Mouse (Mus musculus): ENCODE measurements at regions not wholly inside any gene's neighbourhood (a gene's known extent, or its start where the extent isn't known, plus 50 kb on each side); places are given as distances from the start of the nearest gene placed in this dataset.

- H3K27me3 ChIP-seq: no peaks in the 10 kb centered on the region
- H3K9ac ChIP-seq: no peak overlapping the region
- H3K9me3 ChIP-seq (replicated peaks): no peaks in the 10 kb centered on the region
- no peak overlapping the region for H3K4me3 ChIP-seq (replicated peaks)
- 41% methylated on average over 1 of the region's 1 CpGs for WGBS
- ATAC-seq (ENCODE audit: insufficient number of reproducible peaks, low FRiP score, low TSS enrichment, low read depth): no peak
- H3K36me3 ChIP-seq: no peaks in the 10 kb centered on the region
- no peak overlapping the region for H3K4me2 ChIP-seq (replicated peaks)
- no peaks in the 10 kb centered on the region for H3K4me1 ChIP-seq
- no peak overlapping the region for H3K27ac ChIP-seq (replicated peaks)
These were observed 480.2 kb downstream of the Rnf144b start for GRCm38 (mm10) chr13:47602646-47603045.

GRCm38 (mm10) chr13:47611439-47611838, 489.0 kb downstream of the Rnf144b start:
- Histone ChIP-seq H3K9me3 (replicated peaks) (no peaks in the 10 kb centered on the region), H3K4me3 (replicated peaks) (no peak overlapping the region), H3K27ac (replicated peaks) (no peak overlapping the region), H3K36me3 (no peaks in the 10 kb centered on the region), H3K9ac (no peak overlapping the region), H3K4me2 (replicated peaks) (no peak overlapping the region), H3K27me3 (no peaks in the 10 kb centered on the region), H3K4me1 (no peaks in the 10 kb centered on the region)
- 84% methylated on average over 4 of the region's 4 CpGs for WGBS
- no peak for ATAC-seq (ENCODE audit: insufficient number of reproducible peaks, low FRiP score, low TSS enrichment, low read depth)

GRCm38 (mm10) chr13:47636511-47637103, 514.2 kb downstream of the Rnf144b start:
- ATAC-seq (ENCODE audit: insufficient number of reproducible peaks, low FRiP score, low TSS enrichment, low read depth): no peak
- Histone ChIP-seq H3K27ac (replicated peaks) (no peak overlapping the region), H3K4me1 (no peaks in the 10 kb centered on the region), H3K4me2 (replicated peaks) (no peak overlapping the region), H3K36me3 (no peaks in the 10 kb centered on the region), H3K9me3 (replicated peaks) (no peaks in the 10 kb centered on the region), H3K27me3 (no peaks in the 10 kb centered on the region), H3K4me3 (replicated peaks) (no peak overlapping the region), H3K9ac (no peak overlapping the region)
- WGBS: 33% methylated on average over 8 of the region's 8 CpGs

- H3K9ac ChIP-seq: no peak overlapping the region
- no peak overlapping the region for H3K4me3 ChIP-seq (replicated peaks)
- H3K27me3 ChIP-seq: no peaks in the 10 kb centered on the region
- H3K27ac ChIP-seq (replicated peaks): no peak overlapping the region
- no peak overlapping the region for H3K4me2 ChIP-seq (replicated peaks)
- H3K4me1 ChIP-seq: no peaks in the 10 kb centered on the region
- no peak for ATAC-seq (ENCODE audit: insufficient number of reproducible peaks, low FRiP score, low TSS enrichment, low read depth)
- H3K36me3 ChIP-seq: no peaks in the 10 kb centered on the region
- no peaks in the 10 kb centered on the region for H3K9me3 ChIP-seq (replicated peaks)
- WGBS: 87% methylated on average over 10 of the region's 10 CpGs
These were observed 519.9 kb downstream of the Rnf144b start for GRCm38 (mm10) chr13:47642341-47642740.

- H3K27me3 ChIP-seq: no peaks in the 10 kb centered on the region
- no peak for ATAC-seq (ENCODE audit: insufficient number of reproducible peaks, low FRiP score, low TSS enrichment, low read depth)
- H3K4me2 ChIP-seq (replicated peaks): no peak overlapping the region
- H3K27ac ChIP-seq (replicated peaks): no peak overlapping the region
- H3K4me3 ChIP-seq (replicated peaks): no peak overlapping the region
- H3K9me3 ChIP-seq (replicated peaks): no peaks in the 10 kb centered on the region
- no peak overlapping the region for H3K9ac ChIP-seq
- no peaks in the 10 kb centered on the region for H3K36me3 ChIP-seq
- peaks cover 1% of the 10 kb centered on the region; the same call in 1 of the 2 replicates for H3K4me1 ChIP-seq
- 54% methylated on average over 10 of the region's 10 CpGs for WGBS
These were observed 522.6 kb downstream of the Rnf144b start for GRCm38 (mm10) chr13:47645081-47645480.

- Histone ChIP-seq H3K9ac (no peak overlapping the region), H3K36me3 (no peaks in the 10 kb centered on the region), H3K27ac (replicated peaks) (no peak overlapping the region), H3K4me2 (replicated peaks) (no peak overlapping the region), H3K4me3 (replicated peaks) (no peak overlapping the region), H3K9me3 (replicated peaks) (no peaks in the 10 kb centered on the region), H3K4me1 (peaks cover 2% of the 10 kb centered on the region; the same call in 1 of the 2 replicates), H3K27me3 (no peaks in the 10 kb centered on the region)
- WGBS: 53% methylated on average over 5 of the region's 5 CpGs
- ATAC-seq (ENCODE audit: insufficient number of reproducible peaks, low FRiP score, low TSS enrichment, low read depth): no peak
These were observed 525.2 kb downstream of the Rnf144b start for GRCm38 (mm10) chr13:47647693-47648092.

- H3K4me3 ChIP-seq (replicated peaks): peak overlapping the region; percentile 24
- no peaks in the 10 kb centered on the region for H3K27me3 ChIP-seq
- H3K4me1 ChIP-seq: peaks cover 2% of the 10 kb centered on the region; the same call in 1 of the 2 replicates
- H3K27ac ChIP-seq (replicated peaks): no peak overlapping the region
- ATAC-seq (ENCODE audit: insufficient number of reproducible peaks, low FRiP score, low TSS enrichment, low read depth): no peak
- H3K36me3 ChIP-seq: no peaks in the 10 kb centered on the region
- no peaks in the 10 kb centered on the region for H3K9me3 ChIP-seq (replicated peaks)
- 57% methylated on average over 13 of the region's 13 CpGs for whole genome bisulfite sequencing
- no peak overlapping the region for H3K9ac ChIP-seq
- H3K4me2 ChIP-seq (replicated peaks): peak overlapping the region; percentile 32
These were observed 527.6 kb downstream of the Rnf144b start for GRCm38 (mm10) chr13:47650093-47650492.

- Histone ChIP-seq H3K9ac (no peak overlapping the region), H3K4me1 (peaks cover 7% of the 10 kb centered on the region), H3K4me3 (replicated peaks) (no peak overlapping the region), H3K9me3 (replicated peaks) (no peaks in the 10 kb centered on the region), H3K27ac (replicated peaks) (0 out of 2 replicates have a peak overlapping the region, but pooled peaks have one; percentile 69), H3K27me3 (no peaks in the 10 kb centered on the region), H3K36me3 (no peaks in the 10 kb centered on the region), H3K4me2 (replicated peaks) (no peak overlapping the region)
- ATAC-seq (ENCODE audit: insufficient number of reproducible peaks, low FRiP score, low TSS enrichment, low read depth): no peak
- 57% methylated on average over 3 of the region's 3 CpGs for WGBS
These were observed 544.0 kb downstream of the Rnf144b start for GRCm38 (mm10) chr13:47666470-47666869.

GRCm38 (mm10) chr13:47666956-47667701, 544.7 kb downstream of the Rnf144b start:
- H3K4me3 ChIP-seq (replicated peaks): no peak overlapping the region
- peak overlapping the region; percentile 69; the same call in 1 of the 2 replicates for H3K27ac ChIP-seq (replicated peaks)
- H3K27me3 ChIP-seq: no peaks in the 10 kb centered on the region
- H3K36me3 ChIP-seq: no peaks in the 10 kb centered on the region
- no peak overlapping the region for H3K9ac ChIP-seq
- WGBS: 21% methylated on average over 13 of the region's 13 CpGs
- H3K4me1 ChIP-seq: peaks cover 7% of the 10 kb centered on the region
- H3K9me3 ChIP-seq (replicated peaks): no peaks in the 10 kb centered on the region
- peak overlapping the region; percentile 33 for H3K4me2 ChIP-seq (replicated peaks)
- peak; percentile 67 for ATAC-seq (ENCODE audit: insufficient number of reproducible peaks, low FRiP score, low TSS enrichment, low read depth)

- Histone ChIP-seq H3K36me3 (no peaks in the 10 kb centered on the region), H3K27ac (replicated peaks) (no peak overlapping the region), H3K4me1 (no peaks in the 10 kb centered on the region), H3K9me3 (replicated peaks) (no peaks in the 10 kb centered on the region), H3K4me2 (replicated peaks) (no peak overlapping the region), H3K27me3 (no peaks in the 10 kb centered on the region), H3K4me3 (replicated peaks) (no peak overlapping the region), H3K9ac (no peak overlapping the region)
- 42% methylated on average over 3 of the region's 3 CpGs for WGBS
- ATAC-seq (ENCODE audit: insufficient number of reproducible peaks, low FRiP score, low TSS enrichment, low read depth): no peak
These were observed 565.7 kb downstream of the Rnf144b start for GRCm38 (mm10) chr13:47688131-47688530.

GRCm38 (mm10) chr13:47693815-47694214, 567.2 kb upstream of the Id4 start:
- 90% methylated on average over 14 of the region's 14 CpGs for WGBS
- no peaks in the 10 kb centered on the region for H3K36me3 ChIP-seq
- H3K4me3 ChIP-seq (replicated peaks): no peak overlapping the region
- H3K27me3 ChIP-seq: no peaks in the 10 kb centered on the region
- no peaks in the 10 kb centered on the region for H3K9me3 ChIP-seq (replicated peaks)
- H3K4me1 ChIP-seq: no peaks in the 10 kb centered on the region
- ATAC-seq (ENCODE audit: insufficient number of reproducible peaks, low FRiP score, low TSS enrichment, low read depth): no peak
- H3K9ac ChIP-seq: no peak overlapping the region
- no peak overlapping the region for H3K27ac ChIP-seq (replicated peaks)
- H3K4me2 ChIP-seq (replicated peaks): no peak overlapping the region
